Mouse (Mus musculus) kidney, postnatal 0 days (tissue): ENCODE data around the gene Zc3h12c. TPM values are rescaled to one million over a fixed set of nuclear protein-coding genes. Genes with fewer than 3 reads are reported as not detected.

Experiments
- ATAC-seq: fragments of 200-750 bp; cut with Nextera tagmentation; replicated peaks from 2 replicates; pipeline ENCODE4 v1.8.0; 2017; ENCODE audit warnings: low read depth, moderate number of reproducible peaks, moderate TSS enrichment, moderate library complexity; ENCODE audit not compliant: low FRiP score
- DNase-seq: peaks from one replicate; pipeline ENCODE4 v3.0.0-alpha.2; 2016; ENCODE audit warnings: low spot score
- H3K27ac ChIP-seq: fragments of 300-500 bp; sonication (generic); 2 replicates; pipeline ENCODE4 v1.5.1; 2014; ENCODE audit warnings: mild to moderate bottlenecking
- H3K27me3 ChIP-seq: fragments of 300-500 bp; sonication (generic); 2 replicates; pipeline ENCODE4 v1.6.1; 2014; ENCODE audit warnings: low read length, mixed read lengths; ENCODE audit not compliant: insufficient read depth
- H3K36me3 ChIP-seq: fragments of 300-500 bp; sonication (generic); 2 replicates; pipeline ENCODE4 v1.6.1; 2014; ENCODE audit warnings: low read length, mixed read lengths; ENCODE audit not compliant: insufficient read depth
- H3K4me1 ChIP-seq: fragments of 300-500 bp; sonication (generic); replicated peaks from 2 replicates; pipeline ENCODE4 v1.6.1; 2014; ENCODE audit warnings: antibody characterized with exemption, low read length, mixed read lengths; ENCODE audit not compliant: insufficient read depth
- H3K4me2 ChIP-seq: fragments of 300-500 bp; sonication (generic); 2 replicates; pipeline ENCODE4 v1.6.1; 2014; ENCODE audit warnings: mild to moderate bottlenecking, low read length, moderate library complexity, mixed read lengths
- H3K4me3 ChIP-seq: fragments of 300-500 bp; sonication (generic); replicated peaks from 2 replicates; pipeline ENCODE4 v1.5.1; 2014; ENCODE audit warnings: low read depth, low read length
- H3K9ac ChIP-seq: fragments of 300-500 bp; sonication (generic); 2 replicates; pipeline ENCODE4 v1.6.1; 2014; ENCODE audit warnings: low read depth, low read length
- H3K9me3 ChIP-seq: fragments of 300-500 bp; sonication (generic); replicated peaks from 2 replicates; pipeline ENCODE4 v1.6.1; 2016; ENCODE audit warnings: low read length, inconsistent platforms, mixed read lengths
- CTCF ChIP-seq: IDR thresholded peaks from 2 replicates; pipeline ENCODE4 v1.5.1; 2016; ENCODE audit warnings: antibody characterized with exemption, low read depth, mild to moderate bottlenecking, moderate library complexity
- WGBS: fragments of 180-500 bp; shearing (Covaris S2); extraction: QIAGEN DNeasy Blood & Tissue Kit; methylation state at CpG from one replicate; pipeline ENCODE4 v1.1.7; 2014; 5-methylcytosine and 5-hydroxymethylcytosine counted together
- polyA plus RNA-seq: library from polyadenylated mRNA; unstranded; fragments of >200 nt; fragmentation: Nextera tagmentation; extraction: Ambion mirVana; gene quantifications from 2 replicates; pipeline ENCODE4 v1.2.1, GENCODE M21; 2015

Gene Zc3h12c
- polyA plus RNA-seq, 1 experiment from 2014 or later = 4.3 TPM

DNA sequence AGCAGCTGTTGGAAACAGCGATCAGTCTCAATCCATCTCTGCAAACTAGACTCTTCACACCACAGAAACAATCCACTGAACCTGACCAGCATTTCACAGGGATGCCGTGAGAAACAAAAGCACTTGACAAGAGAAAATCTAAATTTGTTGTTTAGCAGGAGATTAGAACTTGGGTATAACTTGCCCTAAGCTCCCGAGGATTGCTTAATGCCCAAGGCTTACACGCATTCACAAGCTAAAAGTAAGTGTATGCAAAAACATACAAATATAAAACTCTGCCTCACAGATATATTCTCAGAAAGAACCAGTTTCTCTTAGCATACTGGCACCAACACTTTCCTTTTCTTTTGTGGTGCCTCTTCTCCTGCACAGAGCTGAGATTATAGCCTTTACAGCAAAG is 19.5 kb downstream of the Zc3h12c start:
- Histone ChIP-seq H3K4me3 (no peak overlapping the region), H3K36me3 (no peaks in the 10 kb centered on the region), H3K27ac (no peak overlapping the region), H3K9me3 (no peaks in the 10 kb centered on the region), H3K9ac (no peak overlapping the region), H3K27me3 (no peaks in the 10 kb centered on the region), H3K4me2 (no peak overlapping the region), H3K4me1 (no peaks in the 10 kb centered on the region)
- DNase-seq (no peak), ATAC-seq (no peak)
- WGBS = 87% methylated on average over 4 of the region's 4 CpGs
- TF ChIP-seq CTCF = no peak

DNA sequence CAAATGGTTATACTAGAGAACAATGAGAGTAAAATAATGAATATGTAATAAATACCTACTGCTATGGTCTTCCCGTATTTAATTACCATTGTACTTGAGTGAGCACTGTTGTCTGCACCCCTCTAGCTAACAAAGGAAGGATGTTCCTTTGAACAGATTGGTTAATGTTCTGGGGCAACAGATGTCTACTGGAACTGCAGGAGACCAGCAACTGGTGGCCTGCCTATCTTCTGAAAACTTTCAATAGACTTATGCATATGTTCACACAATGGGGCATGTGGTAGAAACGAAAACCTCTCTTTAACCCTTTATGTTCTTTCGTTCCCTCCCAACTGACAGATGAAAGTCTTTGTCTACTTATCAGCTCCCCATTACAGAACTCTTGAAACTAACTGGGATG is 20.1 kb downstream of the Zc3h12c start:
- H3K9ac ChIP-seq = no peak overlapping the region
- H3K4me2 ChIP-seq = no peak overlapping the region
- no peak overlapping the region for H3K27ac ChIP-seq
- no peak for TF ChIP-seq CTCF
- DNase-seq = no peak
- H3K36me3 ChIP-seq = no peaks in the 10 kb centered on the region
- WGBS = 82% methylated on average over 3 of the region's 3 CpGs
- H3K4me1 ChIP-seq = no peaks in the 10 kb centered on the region
- no peaks in the 10 kb centered on the region for H3K27me3 ChIP-seq
- ATAC-seq = no peak
- no peaks in the 10 kb centered on the region for H3K9me3 ChIP-seq
- H3K4me3 ChIP-seq = no peak overlapping the region

DNA sequence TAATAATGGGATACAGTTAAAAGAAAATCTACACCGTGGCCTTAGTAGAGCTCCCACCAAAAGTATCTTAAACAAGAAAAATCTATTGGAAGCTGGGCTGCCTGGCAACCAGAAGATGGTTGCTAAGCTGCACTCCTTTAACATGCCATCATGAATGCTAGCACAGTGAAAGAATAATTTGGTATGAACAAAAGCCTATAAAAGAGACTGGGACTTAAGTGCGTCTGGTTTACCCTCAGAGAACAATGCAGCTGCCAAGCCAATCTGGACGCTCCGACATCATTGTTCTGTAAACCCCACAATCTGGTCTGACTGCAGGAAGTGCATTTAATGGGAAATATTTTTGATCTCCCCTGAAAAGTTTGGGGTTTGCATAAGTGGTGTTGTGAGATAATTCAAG is 22.1 kb downstream of the Zc3h12c start:
- H3K9me3 ChIP-seq = no peaks in the 10 kb centered on the region
- no peak overlapping the region for H3K9ac ChIP-seq
- H3K36me3 ChIP-seq = no peaks in the 10 kb centered on the region
- no peak for TF ChIP-seq CTCF
- no peak overlapping the region for H3K4me2 ChIP-seq
- DNase-seq = no peak
- H3K27ac ChIP-seq = no peak overlapping the region
- H3K4me1 ChIP-seq = no peaks in the 10 kb centered on the region; the same call in 1 of the 2 replicates
- no peaks in the 10 kb centered on the region for H3K27me3 ChIP-seq
- ATAC-seq = no peak
- no peak overlapping the region for H3K4me3 ChIP-seq
- 82% methylated on average over 4 of the region's 4 CpGs for WGBS

DNA sequence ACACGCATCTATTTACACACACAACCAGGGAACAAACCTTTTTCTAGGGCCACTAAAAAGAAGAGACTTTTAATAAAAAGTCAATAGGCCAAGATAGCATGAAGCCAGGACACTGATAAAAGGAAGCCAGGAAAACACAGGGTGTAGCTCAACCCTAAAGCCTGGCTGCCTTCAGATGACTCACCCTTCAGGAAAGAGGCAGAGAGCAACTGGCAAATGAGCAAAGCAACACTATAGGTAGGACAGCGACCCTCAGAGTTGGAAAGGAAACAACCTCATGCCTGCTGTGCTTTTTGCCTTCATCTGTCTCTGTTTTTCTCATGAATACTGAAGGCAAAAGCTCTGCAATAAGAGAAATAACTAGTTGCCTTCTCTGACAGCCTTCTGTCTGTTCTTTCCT is 35.6 kb downstream of the Zc3h12c start:
- Histone ChIP-seq H3K4me1 (no peaks in the 10 kb centered on the region), H3K27me3 (no peaks in the 10 kb centered on the region), H3K9me3 (no peaks in the 10 kb centered on the region), H3K4me3 (no peak overlapping the region), H3K36me3 (no peaks in the 10 kb centered on the region), H3K4me2 (no peak overlapping the region), H3K9ac (no peak overlapping the region), H3K27ac (no peak overlapping the region)
- DNase-seq = no peak
- 80% methylated on average over 2 of the region's 2 CpGs for WGBS
- ATAC-seq = no peak
- no peak for TF ChIP-seq CTCF

DNA sequence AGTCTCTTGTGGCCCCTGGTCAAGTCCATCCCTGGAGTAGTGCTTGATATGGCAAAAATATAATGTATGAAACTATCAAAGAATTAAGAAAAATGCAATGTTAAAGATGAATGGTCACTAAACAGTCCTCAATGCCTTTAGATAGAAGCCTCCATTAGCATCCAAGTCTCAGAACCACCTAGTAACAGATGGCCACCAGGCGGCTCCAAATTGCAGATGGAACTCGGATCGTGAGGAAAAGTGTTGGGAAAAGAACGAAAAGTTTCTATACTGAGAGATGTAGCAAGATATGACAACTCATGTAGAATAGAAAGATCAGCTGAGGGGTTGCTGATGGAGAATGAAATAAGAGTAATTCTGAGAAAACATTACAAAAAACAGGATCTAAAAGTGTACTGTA is 38.0 kb downstream of the Zc3h12c start:
- H3K4me2 ChIP-seq = no peak overlapping the region
- H3K4me3 ChIP-seq = no peak overlapping the region
- 80% methylated on average over 4 of the region's 4 CpGs for WGBS
- no peak for ATAC-seq
- DNase-seq = peak; percentile 35
- TF ChIP-seq CTCF = peak; percentile 59
- no peaks in the 10 kb centered on the region for H3K4me1 ChIP-seq
- H3K27me3 ChIP-seq = no peaks in the 10 kb centered on the region
- no peaks in the 10 kb centered on the region for H3K9me3 ChIP-seq
- no peak overlapping the region for H3K27ac ChIP-seq
- no peak overlapping the region for H3K9ac ChIP-seq
- H3K36me3 ChIP-seq = peaks cover 5% of the 10 kb centered on the region; the same call in 1 of the 2 replicates

DNA sequence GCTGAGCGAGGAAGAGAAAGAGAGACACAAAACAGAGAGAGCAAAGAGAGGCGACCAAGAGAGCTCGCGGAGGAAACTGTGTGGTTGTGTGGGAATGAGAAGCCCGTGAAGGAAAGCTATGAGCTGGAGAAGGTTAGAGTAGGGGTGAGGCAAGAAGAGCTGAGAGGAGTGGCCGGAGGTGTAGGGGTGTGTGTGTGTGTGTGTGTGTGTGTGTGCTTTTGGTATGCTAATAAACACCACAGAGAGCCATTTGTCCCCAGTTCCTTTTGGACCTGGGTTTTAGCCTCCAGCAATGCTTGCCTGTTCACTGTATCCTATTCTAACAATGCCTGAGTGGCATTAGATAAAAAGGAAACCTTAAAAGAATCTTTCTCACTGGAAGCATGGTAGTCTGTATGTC is 43.1 kb downstream of the Zc3h12c start:
- no peaks in the 10 kb centered on the region for H3K9me3 ChIP-seq
- no peak overlapping the region for H3K4me2 ChIP-seq
- peaks cover 11% of the 10 kb centered on the region; the same call in 1 of the 2 replicates for H3K36me3 ChIP-seq
- H3K4me3 ChIP-seq = no peak overlapping the region
- H3K27ac ChIP-seq = no peak overlapping the region
- ATAC-seq = no peak
- H3K4me1 ChIP-seq = no peaks in the 10 kb centered on the region
- no peak for DNase-seq
- no peak for TF ChIP-seq CTCF
- WGBS = 95% methylated on average over 6 of the region's 6 CpGs
- H3K27me3 ChIP-seq = no peaks in the 10 kb centered on the region
- H3K9ac ChIP-seq = no peak overlapping the region

DNA sequence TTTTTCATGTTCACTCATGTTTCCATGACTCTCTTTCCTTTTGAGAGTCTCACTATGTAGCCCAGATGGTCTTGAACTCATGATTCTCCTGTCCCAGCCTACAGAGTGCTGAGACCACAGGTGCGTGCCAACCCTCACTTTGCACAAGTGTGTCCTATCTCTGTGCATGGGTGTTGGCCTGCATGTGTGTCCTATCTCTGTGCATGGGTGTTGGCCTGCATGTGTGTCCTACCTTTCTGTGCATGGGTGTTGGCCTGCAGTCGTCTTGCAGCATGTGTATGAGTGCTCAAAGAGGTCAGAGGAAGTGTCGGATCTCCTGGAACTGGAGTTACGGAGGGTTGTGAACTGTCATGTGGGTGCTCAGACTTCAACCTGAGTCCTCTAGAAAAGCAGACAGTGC is 49.2 kb downstream of the Zc3h12c start:
- H3K27ac ChIP-seq = no peak overlapping the region
- no peak overlapping the region for H3K4me2 ChIP-seq
- WGBS = 88% methylated on average over 4 of the region's 4 CpGs
- no peaks in the 10 kb centered on the region for H3K27me3 ChIP-seq
- H3K9me3 ChIP-seq = no peaks in the 10 kb centered on the region
- H3K4me3 ChIP-seq = no peak overlapping the region
- no peak for TF ChIP-seq CTCF
- ATAC-seq = no peak
- peaks cover 23% of the 10 kb centered on the region; the same call in 1 of the 2 replicates for H3K36me3 ChIP-seq
- no peak overlapping the region for H3K9ac ChIP-seq
- H3K4me1 ChIP-seq = no peaks in the 10 kb centered on the region
- DNase-seq = no peak
